Mouse (Mus musculus) embryonic facial prominence, embryonic 11.5 days (tissue): ENCODE measurements at regions not wholly inside any gene's neighbourhood (a gene's known extent, or its start where the extent isn't known, plus 50 kb on each side); places are given as distances from the start of the nearest gene placed in this dataset.

Source experiments
- ATAC-seq: fragments of 200-750 bp; cut with Nextera tagmentation; replicated peaks from 2 replicates; pipeline ENCODE4 v1.8.0; 2017; ENCODE audit warnings: low read depth; ENCODE audit not compliant: insufficient number of reproducible peaks, low FRiP score, low TSS enrichment
- DNase-seq: peaks from one replicate; pipeline ENCODE4 v3.0.0-alpha.2; 2015; ENCODE audit warnings: low spot score
- H3K27ac ChIP-seq: fragments of 300-500 bp; sonication (generic); replicated peaks from 2 replicates; pipeline ENCODE4 v1.5.1; 2014; ENCODE audit warnings: mild to moderate bottlenecking, low read depth, low read length, control low read depth
- H3K27me3 ChIP-seq: fragments of 300-500 bp; sonication (generic); 2 replicates; pipeline ENCODE4 v1.6.1; 2014; ENCODE audit warnings: mild to moderate bottlenecking, low read length, moderate library complexity, mixed read lengths; ENCODE audit not compliant: control insufficient read depth, insufficient read depth
- H3K36me3 ChIP-seq: fragments of 300-500 bp; sonication (generic); replicated peaks from 2 replicates; pipeline ENCODE4 v1.6.1; 2014; ENCODE audit warnings: low read depth, mild to moderate bottlenecking, low read length, moderate library complexity, mixed read lengths; ENCODE audit not compliant: control insufficient read depth, insufficient read depth
- H3K4me1 ChIP-seq: fragments of 300-500 bp; sonication (generic); 2 replicates; pipeline ENCODE4 v1.6.1; 2014; ENCODE audit warnings: low read length, mixed read lengths; ENCODE audit not compliant: control insufficient read depth, insufficient read depth
- H3K4me2 ChIP-seq: fragments of 300-500 bp; sonication (generic); 2 replicates; pipeline ENCODE4 v1.6.1; 2014; ENCODE audit warnings: low read depth, mild to moderate bottlenecking, control low read depth, low read length, moderate library complexity
- H3K4me3 ChIP-seq: fragments of 300-500 bp; sonication (generic); 2 replicates; pipeline ENCODE4 v1.5.1; 2014; ENCODE audit warnings: low read depth, low read length, control low read depth
- H3K9ac ChIP-seq: fragments of 300-500 bp; sonication (generic); replicated peaks from 2 replicates; pipeline ENCODE4 v1.6.1; 2014; ENCODE audit warnings: mild to moderate bottlenecking, control low read depth, low read length
- H3K9me3 ChIP-seq: fragments of 300-500 bp; sonication (generic); replicated peaks from 2 replicates; pipeline ENCODE4 v1.6.1; 2016; ENCODE audit warnings: mild to moderate bottlenecking, low read length, inconsistent platforms, mixed read lengths; ENCODE audit not compliant: control insufficient read depth
- WGBS: fragments of 180-500 bp; shearing (Covaris S2); extraction: QIAGEN DNeasy Blood & Tissue Kit; methylation state at CpG from one replicate; pipeline ENCODE4 v1.1.7; 2014; 5-methylcytosine and 5-hydroxymethylcytosine counted together

- Histone ChIP-seq H3K4me3 (no peak overlapping the region), H3K27me3 (no peaks in the 10 kb centered on the region), H3K9me3 (no peaks in the 10 kb centered on the region), H3K36me3 (no peaks in the 10 kb centered on the region), H3K4me1 (no peaks in the 10 kb centered on the region), H3K9ac (no peak overlapping the region), H3K27ac (no peak overlapping the region), H3K4me2 (no peak overlapping the region)
- no peak for ATAC-seq
- no peak for DNase-seq
- 92% methylated on average over 3 of the region's 3 CpGs for WGBS
Observed at GRCm38 (mm10) chr9:16599888-16600287, 98.8 kb upstream of the Fat3 start.

GRCm38 (mm10) chr9:16599075-16599864, 98.2 kb upstream of the Fat3 start:
- Histone ChIP-seq H3K36me3 (no peaks in the 10 kb centered on the region), H3K9ac (no peak overlapping the region), H3K9me3 (no peaks in the 10 kb centered on the region), H3K4me3 (no peak overlapping the region), H3K27ac (no peak overlapping the region), H3K27me3 (no peaks in the 10 kb centered on the region), H3K4me1 (no peaks in the 10 kb centered on the region), H3K4me2 (no peak overlapping the region)
- 0 out of 2 replicates have a peak, but pooled peaks have one; percentile 48 for ATAC-seq
- WGBS, result 47% methylated on average over 2 of the region's 2 CpGs
- no peak for DNase-seq
